Mouse (Mus musculus): Measurements from ENCODE around the gene Ppp2r2d. TPM values are rescaled to one million over a fixed set of nuclear protein-coding genes. Genes with fewer than 3 reads are reported as not detected.
A peak's percentile ranks its signal among the peaks of the same experiment; 100 is the strongest.

Gene Ppp2r2d
- total and polyA plus RNA-seq, 2 experiments from 2014 or later = 27.8 to 31.7 TPM

DNA sequence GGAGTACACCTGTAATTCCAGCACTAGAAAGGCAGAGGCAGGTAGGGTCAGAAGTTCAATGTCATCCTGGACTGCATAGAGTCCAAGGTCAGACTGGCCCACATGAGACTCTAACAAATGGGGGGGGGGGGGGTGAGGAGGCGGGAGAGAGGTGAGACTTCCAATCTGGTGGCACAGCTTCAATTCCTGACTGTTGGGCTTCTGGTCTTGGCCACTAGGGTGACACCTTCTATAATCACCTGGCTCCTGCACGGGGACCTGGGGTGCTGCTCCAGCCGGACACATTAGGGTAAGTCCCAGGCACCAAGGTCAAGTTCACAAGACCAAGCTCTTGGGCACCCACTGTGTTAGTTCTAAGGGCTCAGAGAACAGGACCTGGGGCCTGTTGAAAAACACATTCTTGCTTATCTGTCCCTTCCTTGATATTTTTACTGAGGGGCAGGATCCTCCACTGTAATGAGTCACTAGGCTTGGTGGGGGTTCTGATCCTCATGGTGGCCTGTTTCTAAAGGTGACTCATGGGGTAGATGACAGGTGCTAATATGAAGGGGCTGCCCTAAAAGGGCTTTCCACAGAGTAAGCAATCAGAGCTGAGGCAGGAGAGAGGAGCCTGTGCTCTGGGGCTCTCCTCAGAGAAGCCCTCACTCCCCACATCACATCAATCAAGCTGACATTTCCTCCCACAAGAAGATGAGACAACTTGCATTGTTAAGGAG lies 4.3 kb upstream of the Ppp2r2d start:
- no peaks in the 10 kb centered on the region for H3K27me3 ChIP-seq (ENCODE audit: control insufficient read depth, insufficient read depth, low read length)
- no peak overlapping the region for H3K4me3 ChIP-seq (ENCODE audit: low read depth, low read length)
- 79% methylated on average over 3 of the region's 3 CpGs for WGBS
- peaks cover 3% of the 10 kb centered on the region; the same call in 1 of the 2 replicates for H3K36me3 ChIP-seq (replicated peaks; ENCODE audit: control insufficient read depth, insufficient read depth, low read length)
- H3K9me3 ChIP-seq (replicated peaks; ENCODE audit: control insufficient read depth, low read length) = no peaks in the 10 kb centered on the region
- TF ChIP-seq EP300 (IDR thresholded peaks at IDR 0.05; ENCODE audit: low read depth) = no peak
- TF ChIP-seq CTCF (IDR thresholded peaks at IDR 0.05; ENCODE audit: low read depth) = no peak
- no peak for DNase-seq (ENCODE audit: low spot score)
- no peak for ATAC-seq (ENCODE audit: insufficient read depth, low read depth)
- no peak overlapping the region for H3K4me2 ChIP-seq (ENCODE audit: low read depth, low read length)
- peaks cover 12% of the 10 kb centered on the region for H3K4me1 ChIP-seq (ENCODE audit: control insufficient read depth, insufficient read depth)
- H3K27ac ChIP-seq (ENCODE audit: low read depth) = no peak overlapping the region
- no peak overlapping the region for H3K9ac ChIP-seq (replicated peaks; ENCODE audit: low read depth, low read length)

DNA sequence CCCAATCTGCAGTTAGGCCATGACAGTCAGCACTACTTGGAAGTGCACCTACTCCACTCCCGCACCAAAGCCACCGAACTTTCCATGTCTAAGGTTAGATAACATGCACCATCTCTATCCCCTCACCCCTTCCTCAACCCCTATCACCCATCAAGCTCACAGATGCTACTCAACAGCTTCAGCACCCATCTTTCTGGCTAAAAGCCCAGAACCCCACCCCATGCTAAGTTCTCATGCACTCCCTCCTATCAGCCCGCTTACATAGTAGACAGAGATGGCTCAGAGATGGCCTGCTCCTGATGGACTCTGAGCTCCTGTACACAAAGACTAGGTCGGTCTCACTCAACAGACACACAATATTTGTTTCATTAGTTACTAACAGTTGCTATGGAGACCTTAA lies 2.5 kb upstream of the Ppp2r2d start:
- H3K36me3 ChIP-seq (replicated peaks; ENCODE audit: control insufficient read depth, insufficient read depth, low read length) = peaks cover 5% of the 10 kb centered on the region; the same call in 1 of the 2 replicates
- 81% methylated on average over 4 of the region's 4 CpGs for WGBS
- H3K4me1 ChIP-seq (ENCODE audit: control insufficient read depth, insufficient read depth) = peaks cover 26% of the 10 kb centered on the region
- H3K4me2 ChIP-seq (ENCODE audit: low read depth, low read length) = no peak overlapping the region
- no peaks in the 10 kb centered on the region for H3K27me3 ChIP-seq (ENCODE audit: control insufficient read depth, insufficient read depth, low read length)
- no peaks in the 10 kb centered on the region for H3K9me3 ChIP-seq (replicated peaks; ENCODE audit: control insufficient read depth, low read length)
- no peak overlapping the region for H3K27ac ChIP-seq (ENCODE audit: low read depth)
- no peak for TF ChIP-seq EP300 (IDR thresholded peaks at IDR 0.05; ENCODE audit: low read depth)
- TF ChIP-seq CTCF (IDR thresholded peaks at IDR 0.05; ENCODE audit: low read depth) = no peak
- DNase-seq (ENCODE audit: low spot score) (no peak), ATAC-seq (ENCODE audit: insufficient read depth, low read depth) (no peak)
- H3K9ac ChIP-seq (replicated peaks; ENCODE audit: low read depth, low read length) = no peak overlapping the region
- no peak overlapping the region for H3K4me3 ChIP-seq (ENCODE audit: low read depth, low read length)

DNA sequence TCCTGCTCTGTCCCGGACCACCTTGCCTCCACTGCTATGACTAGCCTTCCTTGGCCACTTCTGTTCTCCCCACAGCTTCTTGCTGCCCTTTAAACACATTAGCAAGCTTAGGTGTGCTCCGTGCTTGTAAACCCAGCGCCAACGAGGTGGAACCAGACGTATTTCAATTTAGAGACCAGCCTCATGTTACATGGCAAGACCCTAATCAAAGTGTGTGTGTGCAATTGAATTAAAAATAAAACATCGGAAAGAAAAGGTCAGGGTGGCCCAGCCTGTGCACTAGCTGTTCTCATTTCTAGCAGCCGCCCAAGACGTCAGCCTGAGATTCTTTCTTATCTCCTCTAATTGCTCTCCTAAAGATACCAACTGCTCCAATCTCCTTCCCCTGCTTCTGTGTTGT lies 768 bp upstream of the Ppp2r2d start:
- Histone ChIP-seq H3K27me3 (ENCODE audit: control insufficient read depth, insufficient read depth, low read length) (no peaks in the 10 kb centered on the region), H3K9me3 (replicated peaks; ENCODE audit: control insufficient read depth, low read length) (no peaks in the 10 kb centered on the region), H3K4me1 (ENCODE audit: control insufficient read depth, insufficient read depth) (peaks cover 29% of the 10 kb centered on the region), H3K9ac (replicated peaks; ENCODE audit: low read depth, low read length) (peak overlapping the region; percentile 93), H3K4me3 (ENCODE audit: low read depth, low read length) (peak overlapping the region; percentile 87), H3K27ac (ENCODE audit: low read depth) (peak overlapping the region; percentile 94), H3K36me3 (replicated peaks; ENCODE audit: control insufficient read depth, insufficient read depth, low read length) (peaks cover 7% of the 10 kb centered on the region; the same call in 1 of the 2 replicates), H3K4me2 (ENCODE audit: low read depth, low read length) (peak overlapping the region; percentile 78)
- no peak for ATAC-seq (ENCODE audit: insufficient read depth, low read depth)
- TF ChIP-seq CTCF (IDR thresholded peaks at IDR 0.05; ENCODE audit: low read depth) = no peak
- no peak for TF ChIP-seq EP300 (IDR thresholded peaks at IDR 0.05; ENCODE audit: low read depth)
- DNase-seq (ENCODE audit: low spot score) = no peak
- WGBS = 29% methylated on average over 8 of the region's 8 CpGs

DNA sequence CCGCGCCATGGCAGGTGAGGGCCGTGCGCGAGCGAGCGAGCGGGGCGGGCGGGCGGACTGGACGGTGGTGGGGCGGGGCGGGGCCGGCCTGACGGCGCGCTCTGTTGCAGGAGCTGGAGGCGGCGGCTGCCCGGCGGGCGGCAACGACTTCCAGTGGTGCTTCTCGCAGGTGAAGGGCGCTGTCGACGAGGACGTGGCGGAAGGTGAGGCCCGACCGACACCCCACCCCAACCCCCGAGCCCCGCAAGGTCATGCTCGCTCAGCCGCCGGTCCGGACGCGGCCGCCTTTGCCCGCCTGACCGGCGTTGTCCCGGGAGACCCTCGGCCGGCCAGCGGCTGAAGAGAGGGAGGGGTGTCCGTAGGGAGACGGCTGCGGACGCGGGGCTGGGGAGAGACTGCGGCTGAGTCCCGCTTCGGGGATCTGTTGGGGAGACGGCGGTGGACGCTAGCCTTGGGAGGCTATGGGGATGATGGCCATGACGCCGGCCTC lies 668 bp downstream of the Ppp2r2d start:
- DNase-seq (ENCODE audit: low spot score) (peak; percentile 16), ATAC-seq (ENCODE audit: insufficient read depth, low read depth) (peak; percentile 72)
- WGBS = under 1% methylated on average over 46 of the region's 61 CpGs
- Histone ChIP-seq H3K9ac (replicated peaks; ENCODE audit: low read depth, low read length) (peak overlapping the region; percentile 93), H3K36me3 (replicated peaks; ENCODE audit: control insufficient read depth, insufficient read depth, low read length) (peaks cover 7% of the 10 kb centered on the region; the same call in 1 of the 2 replicates), H3K27me3 (ENCODE audit: control insufficient read depth, insufficient read depth, low read length) (no peaks in the 10 kb centered on the region), H3K27ac (ENCODE audit: low read depth) (peak overlapping the region; percentile 94), H3K4me1 (ENCODE audit: control insufficient read depth, insufficient read depth) (peaks cover 29% of the 10 kb centered on the region), H3K4me2 (ENCODE audit: low read depth, low read length) (peak overlapping the region; percentile 84), H3K4me3 (ENCODE audit: low read depth, low read length) (peak overlapping the region; percentile 87), H3K9me3 (replicated peaks; ENCODE audit: control insufficient read depth, low read length) (no peaks in the 10 kb centered on the region)
- TF ChIP-seq EP300 (IDR thresholded peaks at IDR 0.05; ENCODE audit: low read depth) (no peak), CTCF (IDR thresholded peaks at IDR 0.05; ENCODE audit: low read depth) (no peak)

DNA sequence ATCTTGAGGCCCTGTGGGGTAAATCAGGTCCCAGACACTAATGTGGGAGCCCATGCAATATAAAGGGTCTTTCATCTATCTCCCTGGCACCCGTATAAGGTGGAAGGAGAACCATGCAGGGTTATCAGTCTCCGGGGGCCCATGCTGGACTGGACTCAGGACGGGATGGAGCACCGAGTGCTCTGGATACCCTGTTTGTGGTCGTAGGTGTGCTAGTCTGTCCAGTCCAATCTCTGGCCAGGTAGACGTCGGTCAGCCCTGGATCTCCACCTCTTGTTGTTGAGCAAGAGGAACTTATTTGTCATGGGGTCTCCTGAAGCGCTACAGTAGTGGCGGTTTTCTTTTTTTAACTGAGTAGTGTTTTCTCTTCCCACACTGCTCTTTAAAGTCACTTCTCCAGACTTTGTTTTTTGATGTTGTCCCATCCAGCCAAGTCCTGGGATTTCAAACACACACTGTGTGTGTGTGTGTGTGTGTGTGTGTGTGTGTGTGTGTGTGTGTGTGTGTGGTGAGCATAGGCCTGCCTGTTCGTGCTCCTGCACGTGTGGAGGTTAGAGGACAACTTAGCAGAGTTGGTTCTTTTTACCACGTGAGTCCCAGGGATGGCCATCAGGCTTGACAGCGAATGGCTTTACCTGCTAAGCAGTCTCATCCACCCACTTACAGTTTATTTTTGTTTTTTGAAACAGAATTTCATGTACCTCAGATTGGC lies 1.6 kb downstream of the Ppp2r2d start:
- peak overlapping the region; percentile 87 for H3K4me3 ChIP-seq (ENCODE audit: low read depth, low read length)
- H3K9ac ChIP-seq (replicated peaks; ENCODE audit: low read depth, low read length) = peak overlapping the region; percentile 93
- no peak for DNase-seq (ENCODE audit: low spot score)
- WGBS = 24% methylated on average over 13 of the region's 13 CpGs
- H3K4me1 ChIP-seq (ENCODE audit: control insufficient read depth, insufficient read depth) = peaks cover 29% of the 10 kb centered on the region
- H3K27ac ChIP-seq (ENCODE audit: low read depth) = peak overlapping the region; percentile 94; the same call in 1 of the 2 replicates
- H3K9me3 ChIP-seq (replicated peaks; ENCODE audit: control insufficient read depth, low read length) = no peaks in the 10 kb centered on the region
- TF ChIP-seq CTCF (IDR thresholded peaks at IDR 0.05; ENCODE audit: low read depth) (no peak), EP300 (IDR thresholded peaks at IDR 0.05; ENCODE audit: low read depth) (no peak)
- H3K36me3 ChIP-seq (replicated peaks; ENCODE audit: control insufficient read depth, insufficient read depth, low read length) = peaks cover 14% of the 10 kb centered on the region
- H3K4me2 ChIP-seq (ENCODE audit: low read depth, low read length) = peak overlapping the region; percentile 84
- H3K27me3 ChIP-seq (ENCODE audit: control insufficient read depth, insufficient read depth, low read length) = no peaks in the 10 kb centered on the region
- ATAC-seq (ENCODE audit: insufficient read depth, low read depth) = no peak
